Mouse (Mus musculus): ENCODE data around the gene Muc1.
"Not testable (repeated sequence)": the region's sequence is repeated elsewhere in the genome, so short reads cannot be mapped to it uniquely, and the experiment has no call there.

- not testable (repeated sequence) for TF ChIP-seq POLR2AphosphoS2 (IDR thresholded peaks at IDR 0.05; ENCODE audit: low read depth, low read length); MEF2A (IDR thresholded peaks at IDR 0.05; ENCODE audit: borderline replicate concordance, low read depth, low read length); CTCF (conservative IDR thresholded peaks at IDR 0.05 in 1 of 2, IDR thresholded peaks at IDR 0.05 in 1 of 2; ENCODE audit: low read depth in 2 of 2, low read length in 2 of 2)
Measured at GRCm38 (mm10) chr3:89216407-89216806, 12.4 kb upstream of the Muc1 start.
